Mouse (Mus musculus) liver, adult 2 months (tissue): ENCODE data around the gene Gpr171. TPM values are rescaled to one million over a fixed set of nuclear protein-coding genes. Genes with fewer than 3 reads are reported as not detected.
A peak's percentile ranks its signal among the peaks of the same experiment; 100 is the strongest.
"Not testable (repeated sequence)": the region's sequence is repeated elsewhere in the genome, so short reads cannot be mapped to it uniquely, and the experiment has no call there.

Source experiments
- DNase-seq: peaks from one replicate; pipeline ENCODE4 v3.0.0-alpha.2; 2011; ENCODE audit warnings: low read depth, low spot score; ENCODE audit errors: extremely low read depth
- H3K27ac ChIP-seq: fragments of 200-500 bp; replicated peaks from 2 replicates; pipeline ENCODE4 v1.5.1; 2012; ENCODE audit warnings: low read depth, mild to moderate bottlenecking, control low read depth, inconsistent platforms, low read length; ENCODE audit not compliant: insufficient read depth
- H3K27me3 ChIP-seq: fragments of 200-500 bp; 2 replicates; pipeline ENCODE4 v1.6.1; 2012; ENCODE audit warnings: mild to moderate bottlenecking, moderate library complexity, low read length, inconsistent platforms; ENCODE audit not compliant: control insufficient read depth, insufficient read depth
- H3K36me3 ChIP-seq: fragments of 200-500 bp; 2 replicates; pipeline ENCODE4 v1.6.1; 2012; ENCODE audit warnings: low read length, inconsistent platforms; ENCODE audit not compliant: control insufficient read depth, insufficient read depth
- H3K4me1 ChIP-seq: fragments of 200-500 bp; 2 replicates; pipeline ENCODE4 v1.6.1; 2011; ENCODE audit warnings: low read length; ENCODE audit not compliant: control insufficient read depth, insufficient read depth
- H3K4me3 ChIP-seq: fragments of 200-500 bp; 2 replicates; pipeline ENCODE4 v1.5.1; 2011; ENCODE audit warnings: low read depth, mild to moderate bottlenecking, control low read depth, low read length, moderate library complexity; ENCODE audit not compliant: insufficient read depth
- H3K79me2 ChIP-seq: fragments of 200-500 bp; 2 replicates; pipeline ENCODE4 v1.6.1; 2012; ENCODE audit warnings: inconsistent platforms, mild to moderate bottlenecking, low read length, moderate library complexity; ENCODE audit not compliant: control insufficient read depth, insufficient read depth
- H3K9ac ChIP-seq: fragments of 200-500 bp; 2 replicates; pipeline ENCODE4 v1.6.1; 2012; ENCODE audit warnings: low read depth, mild to moderate bottlenecking, control low read depth, inconsistent platforms, low read length
- CTCF ChIP-seq: fragments of 200-500 bp; IDR thresholded peaks from 2 replicates; pipeline ENCODE4 v1.5.1; 2011; ENCODE audit warnings: low read depth, low read length, control low read depth
- POLR2A ChIP-seq: fragments of 200-500 bp; IDR thresholded peaks from 2 replicates; pipeline ENCODE4 v1.6.1; 2011; ENCODE audit warnings: low read length, control low read depth; ENCODE audit not compliant: insufficient read depth; ENCODE audit errors: extremely low read depth
- WGBS: fragments of 180-500 bp; shearing (Covaris S2); methylation state at CpG from one replicate; pipeline ENCODE4 v1.1.7; 2018; 5-methylcytosine and 5-hydroxymethylcytosine counted together
- polyA plus RNA-seq: library from polyadenylated mRNA; depleted of rRNA; stranded (reverse); fragments of >200 nt; gene quantifications from 2 replicates; pipeline ENCODE4 v1.2.3, GENCODE M21; 2012
- total RNA-seq: library from RNA; depleted of rRNA; stranded (reverse); fragments of >200 nt; gene quantifications from 2 replicates; pipeline ENCODE4 v1.2.3, GENCODE M21; 2014

The Gpr171 gene
- total and polyA plus RNA-seq, 2 experiments = 0.09 to 0.28 TPM

DNA sequence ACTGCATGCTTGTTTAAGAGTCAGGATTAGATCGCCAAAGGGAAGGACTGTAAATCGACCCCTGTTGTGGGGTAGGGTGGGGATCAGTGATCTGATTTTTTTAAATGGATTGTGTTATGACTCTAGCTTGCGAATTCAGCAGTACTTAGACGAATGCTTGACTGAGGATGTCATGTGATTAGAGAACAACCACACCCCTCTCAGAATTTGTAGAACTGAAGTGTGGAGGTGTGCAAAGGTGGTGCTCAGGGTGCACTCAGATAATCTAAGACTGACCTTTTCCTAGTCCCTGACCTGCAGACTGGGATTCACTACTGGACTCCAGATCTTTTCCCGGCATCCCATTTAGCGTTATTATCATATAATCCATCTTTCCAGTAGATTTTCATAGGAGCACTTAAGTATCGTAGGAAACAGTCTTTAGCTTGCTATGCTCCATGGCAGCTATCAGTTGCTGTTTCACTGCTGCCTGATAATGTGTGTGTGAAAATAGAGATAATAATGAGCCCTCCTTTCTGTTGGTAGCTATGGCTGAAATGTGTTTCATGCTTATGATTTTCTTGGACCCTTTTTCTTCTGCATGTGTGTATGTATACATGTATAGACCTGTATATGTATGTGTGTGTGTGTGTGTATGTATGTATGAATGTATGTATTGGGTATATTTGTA is 20.3 kb upstream of the Gpr171 start:
- no peaks in the 10 kb centered on the region; the same call in 1 of the 2 replicates for H3K4me1 ChIP-seq
- no peak overlapping the region for H3K27ac ChIP-seq
- no peaks in the 10 kb centered on the region for H3K27me3 ChIP-seq
- no peak overlapping the region for H3K9ac ChIP-seq
- no peak overlapping the region for H3K4me3 ChIP-seq
- TF ChIP-seq POLR2A (no peak), CTCF (no peak)
- H3K79me2 ChIP-seq = no peaks in the 10 kb centered on the region
- no peaks in the 10 kb centered on the region for H3K36me3 ChIP-seq
- DNase-seq = no peak
- WGBS = 78% methylated on average over 7 of the region's 7 CpGs

DNA sequence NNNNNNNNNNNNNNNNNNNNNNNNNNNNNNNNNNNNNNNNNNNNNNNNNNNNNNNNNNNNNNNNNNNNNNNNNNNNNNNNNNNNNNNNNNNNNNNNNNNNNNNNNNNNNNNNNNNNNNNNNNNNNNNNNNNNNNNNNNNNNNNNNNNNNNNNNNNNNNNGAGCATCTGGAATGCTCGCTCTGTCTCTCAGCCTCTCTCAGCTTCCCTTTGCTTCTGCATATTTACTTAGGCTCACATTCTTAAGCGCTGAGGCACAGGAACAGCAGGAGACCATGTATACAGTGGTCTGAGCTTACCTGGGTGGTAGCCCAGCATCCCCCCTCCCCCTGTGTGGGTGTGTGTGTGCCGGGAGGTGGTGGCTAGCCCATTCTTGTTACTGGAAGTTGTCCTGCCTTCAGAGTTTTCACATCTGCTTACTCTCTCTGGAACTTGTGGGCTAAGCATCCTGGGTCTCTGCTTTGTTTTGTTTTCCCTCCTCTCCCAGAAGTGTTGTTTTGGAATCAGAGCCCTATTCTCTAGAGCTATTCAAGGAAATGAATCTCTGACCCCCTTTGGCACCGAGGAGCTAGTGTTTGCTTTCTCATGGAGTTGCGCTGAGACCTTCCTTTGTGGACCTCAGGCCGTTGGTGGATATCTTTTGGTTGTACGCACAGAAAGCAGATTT is 19.6 kb upstream of the Gpr171 start:
- Histone ChIP-seq H3K27me3 (no peaks in the 10 kb centered on the region), H3K4me1 (no peaks in the 10 kb centered on the region; the same call in 1 of the 2 replicates), H3K4me3 (no peak overlapping the region), H3K9ac (no peak overlapping the region), H3K36me3 (no peaks in the 10 kb centered on the region), H3K27ac (no peak overlapping the region), H3K79me2 (no peaks in the 10 kb centered on the region)
- 68% methylated on average over 7 of the region's 7 CpGs for WGBS
- DNase-seq = no peak
- no peak for TF ChIP-seq CTCF

DNA sequence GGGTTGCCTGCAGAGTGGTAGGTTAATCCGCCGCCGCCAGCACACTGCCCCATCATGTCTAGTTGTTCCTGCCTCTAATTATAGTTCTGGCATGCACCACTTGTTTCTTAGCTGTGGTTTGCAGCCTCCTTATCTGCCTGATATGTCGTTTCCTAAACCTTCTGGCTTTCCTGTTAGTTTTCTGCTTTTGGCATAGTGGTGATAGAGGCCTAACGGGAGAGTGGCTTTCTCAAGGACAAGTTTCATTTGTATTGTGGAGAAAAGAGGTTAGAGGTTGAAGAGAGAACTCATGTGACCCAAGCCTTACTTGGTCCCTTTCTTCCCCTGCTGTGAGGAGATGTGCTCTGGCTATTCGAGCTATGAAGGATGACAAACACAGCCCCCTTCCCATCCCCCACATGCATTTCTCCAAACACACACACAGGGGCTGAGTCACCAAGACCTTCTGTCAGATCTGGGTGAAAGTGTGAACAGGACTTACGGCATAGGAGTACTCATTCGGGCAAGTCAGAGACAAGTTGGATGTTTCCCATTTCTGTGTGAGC is 12.4 kb upstream of the Gpr171 start:
- no peak overlapping the region for H3K9ac ChIP-seq
- peaks cover 2% of the 10 kb centered on the region; the same call in 1 of the 2 replicates for H3K4me1 ChIP-seq
- H3K36me3 ChIP-seq = no peaks in the 10 kb centered on the region
- peak overlapping the region; percentile 10; the same call in 1 of the 2 replicates for H3K27ac ChIP-seq
- no peak for TF ChIP-seq POLR2A
- no peak for TF ChIP-seq CTCF
- H3K79me2 ChIP-seq = no peaks in the 10 kb centered on the region
- WGBS = 58% methylated on average over 8 of the region's 8 CpGs
- DNase-seq = no peak
- H3K4me3 ChIP-seq = no peak overlapping the region
- H3K27me3 ChIP-seq = no peaks in the 10 kb centered on the region

DNA sequence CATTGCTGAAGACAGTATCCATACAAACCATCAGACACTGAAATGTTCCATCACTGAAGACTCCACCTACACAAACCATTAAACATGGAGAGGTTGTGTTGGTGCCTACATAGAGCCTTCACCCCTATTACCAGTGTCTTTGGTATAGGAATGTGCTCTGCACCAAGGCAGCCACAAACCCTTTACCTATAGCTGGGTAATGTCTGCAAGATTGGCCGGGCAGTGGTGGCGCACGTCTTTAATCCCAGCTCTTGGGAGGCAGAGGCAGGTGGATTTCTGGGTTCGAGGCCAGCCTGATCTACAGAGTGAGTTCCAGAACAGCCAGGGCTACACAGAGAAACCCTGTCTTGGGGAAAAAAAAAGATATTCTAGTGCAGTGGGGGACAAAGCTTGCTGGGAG is 11.7 kb upstream of the Gpr171 start:
- H3K4me1 ChIP-seq, H3K36me3 ChIP-seq, H3K4me3 ChIP-seq, H3K79me2 ChIP-seq, H3K9ac ChIP-seq, H3K27me3 ChIP-seq, H3K27ac ChIP-seq, DNase-seq: not testable (repeated sequence)
- 94% methylated on average over 4 of the region's 4 CpGs for WGBS

GRCm38 (mm10) chr3:59111944-59112343 is 10.3 kb upstream of the Gpr171 start:
- no peak for DNase-seq
- no peak for TF ChIP-seq POLR2A
- TF ChIP-seq CTCF = no peak
- no peak overlapping the region for H3K27ac ChIP-seq
- H3K79me2 ChIP-seq = no peaks in the 10 kb centered on the region
- H3K27me3 ChIP-seq = no peaks in the 10 kb centered on the region
- H3K36me3 ChIP-seq = no peaks in the 10 kb centered on the region
- peaks cover 2% of the 10 kb centered on the region; the same call in 1 of the 2 replicates for H3K4me1 ChIP-seq
- H3K9ac ChIP-seq = no peak overlapping the region
- 82% methylated on average over 3 of the region's 3 CpGs for WGBS
- no peak overlapping the region for H3K4me3 ChIP-seq

- 99% methylated on average over 3 of the region's 3 CpGs for WGBS
Observed at GRCm38 (mm10) chr3:59109834-59110233, 8.2 kb upstream of the Gpr171 start.

More at GRCm38 (mm10) chr3:59109834-59110233, 8.2 kb upstream of the Gpr171 start:
- not testable (repeated sequence) for H3K9ac ChIP-seq, H3K4me3 ChIP-seq, H3K79me2 ChIP-seq, DNase-seq, H3K36me3 ChIP-seq, H3K27me3 ChIP-seq, H3K27ac ChIP-seq, H3K4me1 ChIP-seq
